Mouse (Mus musculus): ENCODE measurements around the gene Gm3336. TPM values are rescaled to one million over a fixed set of nuclear protein-coding genes. Genes with fewer than 3 reads are reported as not detected.

Gm3336 gene
- polyA plus RNA-seq, 2 experiments, result 0.04 to 0.11 TPM

GRCm38 (mm10) chr8:70768956-70769355, 50.6 kb downstream of the Gm3336 start:
- H3K27ac ChIP-seq, result no peak overlapping the region
- H3K9me3 ChIP-seq (ENCODE audit: control insufficient read depth, low read length), result no peaks in the 10 kb centered on the region
- no peak overlapping the region for H3K4me2 ChIP-seq (ENCODE audit: low read depth)
- no peak overlapping the region for H3K4me3 ChIP-seq (ENCODE audit: insufficient read depth in 1 of 2, low read depth in 2 of 2, low read length in 2 of 2)
- TF ChIP-seq CTCF (IDR thresholded peaks at IDR 0.05; ENCODE audit: low read depth) (no peak), EP300 (IDR thresholded peaks at IDR 0.05; ENCODE audit: low read depth) (no peak)
- WGBS (ENCODE audit: insufficient replicate concordance), result 77% methylated on average over 16 of the region's 16 CpGs
- no peak for DNase-seq (ENCODE audit: low read depth in 3 of 3, low spot score in 3 of 3)
- ATAC-seq (ENCODE audit: insufficient read depth), result no peak
- H3K9ac ChIP-seq (replicated peaks), result no peak overlapping the region
- peaks cover 33 to 40% of the 10 kb centered on the region in 2 experiments for H3K4me1 ChIP-seq (replicated peaks; ENCODE audit: control insufficient read depth in 2 of 2, insufficient read depth in 2 of 2, low read length in 1 of 2)
- no peaks in the 10 kb centered on the region; the same call in 1 of the 2 replicates for H3K36me3 ChIP-seq (replicated peaks; ENCODE audit: control insufficient read depth, insufficient read depth, low read depth)
- no peaks in the 10 kb centered on the region for H3K27me3 ChIP-seq (ENCODE audit: control insufficient read depth, insufficient read depth, low read length)

- no peak overlapping the region for H3K4me3 ChIP-seq (ENCODE audit: insufficient read depth in 1 of 2, low read depth in 2 of 2, low read length in 2 of 2)
- H3K9me3 ChIP-seq (ENCODE audit: control insufficient read depth, low read length), result no peaks in the 10 kb centered on the region
- H3K27ac ChIP-seq, result no peak overlapping the region
- 0 out of 2 replicates have a peak overlapping the region, but pooled peaks have one; percentile 11 for H3K4me2 ChIP-seq (ENCODE audit: low read depth)
- TF ChIP-seq CTCF (IDR thresholded peaks at IDR 0.05; ENCODE audit: low read depth), result peak; percentile 100
- TF ChIP-seq EP300 (IDR thresholded peaks at IDR 0.05; ENCODE audit: low read depth), result no peak
- peak; percentile 83 to 91 (median 87) for DNase-seq (ENCODE audit: low read depth in 3 of 3, low spot score in 3 of 3)
- H3K4me1 ChIP-seq (replicated peaks; ENCODE audit: control insufficient read depth in 2 of 2, insufficient read depth in 2 of 2, low read length in 1 of 2), result peaks cover 29 to 36% of the 10 kb centered on the region in 2 experiments
- 2% methylated on average over 26 of the region's 26 CpGs for WGBS (ENCODE audit: insufficient replicate concordance)
- no peaks in the 10 kb centered on the region; the same call in 1 of the 2 replicates for H3K36me3 ChIP-seq (replicated peaks; ENCODE audit: control insufficient read depth, insufficient read depth, low read depth)
- ATAC-seq (ENCODE audit: insufficient read depth), result peak; percentile 75
- no peaks in the 10 kb centered on the region for H3K27me3 ChIP-seq (ENCODE audit: control insufficient read depth, insufficient read depth, low read length)
- H3K9ac ChIP-seq (replicated peaks), result no peak overlapping the region
Measured at GRCm38 (mm10) chr8:70769359-70769758, 51.0 kb downstream of the Gm3336 start.

GRCm38 (mm10) chr8:70769858-70770257, 51.5 kb downstream of the Gm3336 start:
- H3K4me3 ChIP-seq (ENCODE audit: insufficient read depth in 1 of 2, low read depth in 2 of 2, low read length in 2 of 2), result no peak overlapping the region
- H3K9me3 ChIP-seq (ENCODE audit: control insufficient read depth, low read length), result no peaks in the 10 kb centered on the region
- peaks cover 24 to 31% of the 10 kb centered on the region in 2 experiments for H3K4me1 ChIP-seq (replicated peaks; ENCODE audit: control insufficient read depth in 2 of 2, insufficient read depth in 2 of 2, low read length in 1 of 2)
- ATAC-seq (ENCODE audit: insufficient read depth), result peak; percentile 59
- no peaks in the 10 kb centered on the region; the same call in 1 of the 2 replicates for H3K36me3 ChIP-seq (replicated peaks; ENCODE audit: control insufficient read depth, insufficient read depth, low read depth)
- H3K4me2 ChIP-seq (ENCODE audit: low read depth), result peak overlapping the region; percentile 19
- WGBS (ENCODE audit: insufficient replicate concordance), result 23% methylated on average over 12 of the region's 12 CpGs
- DNase-seq (ENCODE audit: low read depth in 3 of 3, low spot score in 3 of 3), result no peak
- no peak for TF ChIP-seq EP300 (IDR thresholded peaks at IDR 0.05; ENCODE audit: low read depth)
- no peak for TF ChIP-seq CTCF (IDR thresholded peaks at IDR 0.05; ENCODE audit: low read depth)
- no peak overlapping the region for H3K27ac ChIP-seq
- no peak overlapping the region for H3K9ac ChIP-seq (replicated peaks)
- no peaks in the 10 kb centered on the region for H3K27me3 ChIP-seq (ENCODE audit: control insufficient read depth, insufficient read depth, low read length)

GRCm38 (mm10) chr8:70770748-70771147, 52.4 kb downstream of the Gm3336 start:
- TF ChIP-seq CTCF (IDR thresholded peaks at IDR 0.05; ENCODE audit: low read depth) (no peak), EP300 (IDR thresholded peaks at IDR 0.05; ENCODE audit: low read depth) (no peak)
- no peak for ATAC-seq (ENCODE audit: insufficient read depth)
- H3K4me2 ChIP-seq (ENCODE audit: low read depth), result no peak overlapping the region
- no peak overlapping the region for H3K27ac ChIP-seq
- H3K27me3 ChIP-seq (ENCODE audit: control insufficient read depth, insufficient read depth, low read length), result no peaks in the 10 kb centered on the region
- no peaks in the 10 kb centered on the region; the same call in 1 of the 2 replicates for H3K36me3 ChIP-seq (replicated peaks; ENCODE audit: control insufficient read depth, insufficient read depth, low read depth)
- no peak for DNase-seq (ENCODE audit: low read depth in 3 of 3, low spot score in 3 of 3)
- peaks cover 18 to 28% of the 10 kb centered on the region in 2 experiments for H3K4me1 ChIP-seq (replicated peaks; ENCODE audit: control insufficient read depth in 2 of 2, insufficient read depth in 2 of 2, low read length in 1 of 2)
- no peaks in the 10 kb centered on the region for H3K9me3 ChIP-seq (ENCODE audit: control insufficient read depth, low read length)
- 84% methylated on average over 13 of the region's 13 CpGs for WGBS (ENCODE audit: insufficient replicate concordance)
- H3K9ac ChIP-seq (replicated peaks), result no peak overlapping the region
- H3K4me3 ChIP-seq (ENCODE audit: insufficient read depth in 1 of 2, low read depth in 2 of 2, low read length in 2 of 2), result no peak overlapping the region

GRCm38 (mm10) chr8:70771217-70771616, 52.9 kb downstream of the Gm3336 start:
- H3K9ac ChIP-seq (replicated peaks), result no peak overlapping the region
- no peaks in the 10 kb centered on the region; the same call in 1 of the 2 replicates for H3K36me3 ChIP-seq (replicated peaks; ENCODE audit: control insufficient read depth, insufficient read depth, low read depth)
- no peak for TF ChIP-seq CTCF (IDR thresholded peaks at IDR 0.05; ENCODE audit: low read depth)
- TF ChIP-seq EP300 (IDR thresholded peaks at IDR 0.05; ENCODE audit: low read depth), result no peak
- no peak overlapping the region for H3K4me2 ChIP-seq (ENCODE audit: low read depth)
- peaks cover 16 to 24% of the 10 kb centered on the region in 2 experiments for H3K4me1 ChIP-seq (replicated peaks; ENCODE audit: control insufficient read depth in 2 of 2, insufficient read depth in 2 of 2, low read length in 1 of 2)
- no peaks in the 10 kb centered on the region for H3K9me3 ChIP-seq (ENCODE audit: control insufficient read depth, low read length)
- no peak for DNase-seq (ENCODE audit: low read depth in 3 of 3, low spot score in 3 of 3)
- no peak overlapping the region for H3K27ac ChIP-seq
- H3K4me3 ChIP-seq (ENCODE audit: insufficient read depth in 1 of 2, low read depth in 2 of 2, low read length in 2 of 2), result no peak overlapping the region
- H3K27me3 ChIP-seq (ENCODE audit: control insufficient read depth, insufficient read depth, low read length), result no peaks in the 10 kb centered on the region
- 75% methylated on average over 7 of the region's 7 CpGs for WGBS (ENCODE audit: insufficient replicate concordance)
- ATAC-seq (ENCODE audit: insufficient read depth), result no peak
